In genomic region chr11:93293661-93294060, GRCm38 (mm10) we compare ENCODE assay signal across 16 mouse cellular contexts.
"Had no signal": no experiment of that assay in that cellular context is flagged by ENCODE, and none has a peak within 500 bp of the region (broad histone marks: within the 10 kb centered on the region; RNA-seq: fewer than 3 reads in every experiment).

No protein-coding gene starts in this region.

- DNase-seq: gastrocnemius, postnatal 14 days; gastrocnemius, postnatal 36 days; heart, adult 11 months; heart, adult 2 months; heart, postnatal 14 days; heart, postnatal 36 days; kidney, adult 11 months; kidney, adult 2 months; kidney, adult 9 months; kidney, postnatal 14 days; kidney, postnatal 36 days; layer of hippocampus, adult 9-11 months; layer of hippocampus, postnatal 36 days; liver; liver, embryonic 13.5 days; liver, postnatal 0 days had no signal
